Mouse (Mus musculus) Muller cell, postnatal 12 days (primary cell): ENCODE measurements around the gene Ankrd37.

Experiments
- DNase-seq: peaks from one replicate; pipeline ENCODE4 v3.0.0-alpha.2; 2015; ENCODE audit errors: inconsistent ontology term

Gene Ankrd37

DNA sequence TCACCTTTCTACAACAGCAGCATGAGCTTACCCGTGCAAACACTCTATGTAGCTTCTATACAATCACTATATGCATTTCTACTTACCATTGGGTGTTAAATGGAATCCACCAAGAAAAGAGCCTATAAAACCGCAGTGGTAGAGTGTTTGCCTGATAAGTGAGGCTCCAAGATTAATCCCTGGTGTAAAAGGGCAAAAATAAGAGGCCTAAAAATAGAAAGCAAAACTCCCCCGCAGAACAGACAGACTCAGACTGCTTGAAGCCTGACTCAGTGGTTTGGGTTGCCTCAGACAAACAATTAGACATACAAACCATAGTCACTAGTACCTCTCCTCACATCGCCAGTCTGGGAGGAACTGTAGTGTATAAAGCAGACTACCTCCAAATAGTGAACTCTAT, at the start of gene Ankrd37:
TSS of gene Ankrd37 (minus strand) at position 112 of the 400 bp plus-strand sequence.
- DNase-seq = no peak

DNA sequence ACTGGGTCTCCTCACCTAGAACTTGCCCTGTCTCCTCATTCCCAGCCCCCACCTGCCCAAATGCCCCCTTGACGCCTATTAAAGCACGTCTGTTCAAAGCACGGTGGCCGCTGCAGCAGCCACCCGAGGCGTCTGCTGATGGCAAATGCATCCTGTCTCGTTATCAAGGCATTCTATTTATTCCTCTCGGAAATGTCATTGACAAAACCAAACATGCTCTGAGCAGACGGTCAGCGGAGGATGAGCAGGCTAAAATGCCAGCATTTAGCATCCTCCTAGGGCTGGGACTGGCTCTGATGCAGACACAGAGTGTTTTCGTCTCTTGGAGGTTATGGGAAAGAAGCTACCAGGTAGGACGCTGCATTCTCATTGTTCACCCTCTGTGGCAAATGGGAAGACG, 34.8 kb upstream of the Ankrd37 start:
- no peak for DNase-seq

DNA sequence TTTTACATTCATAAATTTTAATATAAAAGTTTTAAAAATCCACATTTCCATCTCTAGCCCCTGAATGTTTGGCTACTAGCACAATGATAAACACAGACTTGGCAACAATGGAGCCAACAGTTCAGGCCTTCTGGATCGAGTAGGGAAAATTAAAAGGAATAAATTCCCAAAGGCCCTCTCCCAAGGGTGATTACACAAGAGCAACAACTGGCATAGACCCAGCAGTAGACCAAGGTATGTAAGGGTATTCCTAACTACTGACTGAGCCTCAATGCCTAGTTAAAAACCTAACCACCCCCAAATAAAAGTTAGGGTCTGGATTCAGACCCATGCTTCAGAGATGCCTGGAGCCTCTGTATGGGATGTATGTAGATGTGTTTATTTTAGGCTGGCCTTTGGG, 34.2 kb upstream of the Ankrd37 start:
- no peak for DNase-seq

DNA sequence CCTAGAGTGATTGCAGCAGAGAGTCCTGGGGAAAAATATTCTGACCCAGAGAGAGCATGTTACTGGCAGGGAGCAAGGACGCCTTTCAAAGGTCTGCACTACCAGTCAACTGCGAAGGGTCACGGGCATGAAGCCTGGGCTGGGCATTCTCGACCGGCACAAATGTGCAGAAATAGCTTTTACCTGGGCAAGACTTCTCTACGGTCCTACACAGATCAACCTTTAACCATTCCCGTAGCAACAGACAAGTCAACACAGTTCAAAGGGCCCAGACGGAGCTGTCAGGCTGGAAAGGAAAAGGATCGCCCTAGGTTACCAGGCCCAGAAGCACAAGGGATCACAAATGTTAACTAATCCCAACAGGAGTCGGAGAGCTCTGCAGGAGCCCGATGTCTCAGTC, 30.7 kb upstream of the Ankrd37 start:
- no peak for DNase-seq

DNA sequence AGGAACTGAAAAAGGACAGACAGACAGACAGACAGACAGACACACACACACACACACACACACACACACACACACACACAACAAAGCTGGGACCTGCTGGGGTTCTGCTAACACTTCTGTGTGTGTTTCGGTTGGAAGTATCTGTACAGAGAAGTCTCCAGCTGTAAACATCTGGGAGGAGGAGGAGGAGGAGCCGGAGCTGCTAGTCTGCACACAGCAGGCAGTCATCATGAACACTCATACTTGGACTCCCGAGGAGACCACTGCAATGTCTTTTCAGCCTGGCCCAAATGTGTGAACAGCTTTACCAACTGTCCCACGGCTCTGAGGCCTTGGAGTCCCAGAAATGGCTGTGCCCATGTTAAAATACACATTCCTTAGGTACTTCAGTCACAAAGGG, 18.9 kb upstream of the Ankrd37 start:
- no peak for DNase-seq

DNA sequence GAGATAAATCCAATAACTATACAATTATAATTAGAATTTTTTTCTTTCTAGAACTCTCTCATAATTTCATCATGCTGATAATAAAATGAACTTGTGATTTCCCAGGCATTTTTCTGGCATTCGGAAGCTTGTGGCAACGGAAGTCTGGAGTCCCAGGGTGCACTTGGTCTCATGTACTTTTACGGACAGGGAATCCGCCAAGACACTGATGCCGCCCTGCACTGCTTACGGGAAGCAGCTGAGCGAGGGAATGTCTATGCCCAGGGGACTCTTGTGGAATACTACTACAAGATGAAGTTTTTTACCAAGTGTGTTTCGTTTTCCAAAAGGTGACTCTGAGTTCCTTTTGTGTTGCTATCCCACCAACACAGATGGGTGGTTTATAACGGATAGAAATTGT, 17.3 kb upstream of the Ankrd37 start:
- DNase-seq = no peak

DNA sequence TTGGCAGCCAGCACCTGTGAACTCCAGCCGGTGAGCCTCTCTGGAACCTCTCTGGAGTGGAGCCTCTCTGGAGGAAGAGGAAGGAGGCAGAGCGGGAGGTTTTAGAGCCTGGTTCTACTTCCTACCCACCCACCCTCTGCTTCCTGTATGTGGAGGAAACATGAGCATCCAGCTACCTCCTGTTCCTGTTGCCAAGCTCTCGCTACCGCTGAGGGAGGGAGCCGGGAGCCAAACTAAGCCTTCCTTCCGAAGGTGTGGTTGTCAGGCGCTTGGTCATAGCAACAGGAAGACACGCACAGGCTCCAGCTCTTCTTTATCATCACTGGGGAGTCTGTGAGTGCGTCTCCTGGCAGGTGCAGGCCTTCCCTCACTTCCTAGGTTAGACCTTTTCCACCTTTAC, 16.7 kb upstream of the Ankrd37 start:
- DNase-seq = no peak

DNA sequence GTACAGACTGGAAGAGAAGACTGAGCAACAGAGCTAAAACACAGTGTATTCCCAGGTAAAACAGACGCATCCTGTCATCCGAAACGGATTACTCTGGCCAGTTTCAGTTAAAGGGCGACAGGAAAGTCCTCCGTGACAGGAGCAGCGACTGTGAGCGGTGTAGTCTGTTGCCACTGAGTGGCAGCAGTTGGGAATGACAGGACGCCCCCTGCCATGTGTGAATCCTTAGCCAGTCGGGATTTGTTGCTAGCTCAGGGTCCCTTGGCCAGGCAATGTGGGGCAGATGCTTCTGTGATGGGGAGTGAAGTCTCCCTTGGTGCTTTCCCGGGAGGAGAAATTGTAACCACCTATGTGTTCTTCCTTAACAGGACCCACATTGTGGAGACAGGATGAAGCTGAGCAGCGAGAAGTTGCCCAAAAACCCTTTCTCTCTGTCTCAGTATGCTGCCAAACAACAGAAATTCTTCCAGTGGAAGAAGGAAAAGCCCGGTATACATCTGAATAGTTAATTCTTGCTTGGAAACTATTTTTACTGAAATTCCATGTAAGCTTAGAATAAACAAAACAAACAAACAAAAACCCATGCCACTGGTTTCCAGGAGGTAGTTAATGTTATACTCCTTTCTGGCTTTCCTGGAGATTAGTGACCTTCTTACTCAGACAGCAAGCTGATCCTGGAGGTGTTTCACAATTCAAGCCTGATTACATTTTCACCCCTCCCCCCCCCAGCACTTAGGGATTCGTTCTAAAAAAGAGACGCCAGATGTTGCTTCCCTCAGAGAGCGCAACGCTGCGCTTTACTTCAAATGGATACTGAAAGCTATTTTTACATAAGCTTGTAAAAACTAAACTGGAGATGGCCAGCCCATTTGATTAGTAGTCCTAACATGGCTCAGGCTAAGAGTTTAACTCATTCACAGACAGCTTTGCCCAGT, 5.5 kb upstream of the Ankrd37 start:
- DNase-seq = peak; percentile 24

DNA sequence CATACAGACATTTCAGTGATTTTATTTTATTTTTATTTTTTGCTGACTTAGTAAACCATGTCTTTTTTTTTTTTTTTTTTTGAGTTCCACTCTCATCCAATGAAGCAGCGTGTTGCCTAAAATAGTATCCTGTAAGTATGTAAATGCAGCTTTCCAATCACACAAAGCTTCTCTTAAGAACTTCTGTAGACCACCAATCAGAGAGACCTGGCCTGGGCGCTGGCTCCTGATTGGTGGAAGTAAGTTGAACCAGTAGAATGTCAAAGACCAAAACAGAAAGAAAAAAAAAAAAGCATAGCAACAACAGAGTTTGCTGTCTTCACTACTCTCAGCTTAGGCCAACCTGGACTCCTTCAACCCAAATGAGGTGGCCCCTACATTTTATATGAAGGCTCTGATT, 4.8 kb upstream of the Ankrd37 start:
- DNase-seq = peak; percentile 49

DNA sequence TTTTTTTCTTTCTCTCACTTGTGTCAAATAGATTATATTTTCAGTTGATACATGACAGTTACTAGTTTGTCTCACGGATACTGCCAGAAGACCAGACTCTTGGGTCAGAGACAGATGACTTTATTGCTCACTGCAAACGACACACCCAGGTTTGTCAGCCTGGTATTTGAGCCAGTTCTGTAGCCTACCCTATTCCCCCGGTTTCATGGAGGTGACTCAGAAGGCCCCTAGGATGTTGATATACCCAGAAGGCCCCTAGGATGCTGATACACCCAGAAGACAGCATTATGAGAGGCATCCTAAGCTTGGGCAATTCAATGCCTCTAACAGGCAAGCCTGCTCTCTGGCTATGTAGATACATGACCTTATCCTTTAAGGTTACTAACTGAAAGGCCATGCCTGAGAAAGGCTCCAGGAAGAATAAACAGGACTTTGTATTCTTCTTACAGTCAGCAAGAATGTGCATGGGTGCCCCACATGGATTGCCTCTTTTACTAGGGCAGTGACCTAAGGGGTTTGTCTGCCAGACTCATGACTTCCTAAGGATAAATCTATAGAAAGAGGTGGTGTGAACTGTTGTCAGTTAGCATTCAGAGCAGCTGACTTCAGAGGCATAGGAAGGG, 1.7 kb upstream of the Ankrd37 start:
- no peak for DNase-seq

DNA sequence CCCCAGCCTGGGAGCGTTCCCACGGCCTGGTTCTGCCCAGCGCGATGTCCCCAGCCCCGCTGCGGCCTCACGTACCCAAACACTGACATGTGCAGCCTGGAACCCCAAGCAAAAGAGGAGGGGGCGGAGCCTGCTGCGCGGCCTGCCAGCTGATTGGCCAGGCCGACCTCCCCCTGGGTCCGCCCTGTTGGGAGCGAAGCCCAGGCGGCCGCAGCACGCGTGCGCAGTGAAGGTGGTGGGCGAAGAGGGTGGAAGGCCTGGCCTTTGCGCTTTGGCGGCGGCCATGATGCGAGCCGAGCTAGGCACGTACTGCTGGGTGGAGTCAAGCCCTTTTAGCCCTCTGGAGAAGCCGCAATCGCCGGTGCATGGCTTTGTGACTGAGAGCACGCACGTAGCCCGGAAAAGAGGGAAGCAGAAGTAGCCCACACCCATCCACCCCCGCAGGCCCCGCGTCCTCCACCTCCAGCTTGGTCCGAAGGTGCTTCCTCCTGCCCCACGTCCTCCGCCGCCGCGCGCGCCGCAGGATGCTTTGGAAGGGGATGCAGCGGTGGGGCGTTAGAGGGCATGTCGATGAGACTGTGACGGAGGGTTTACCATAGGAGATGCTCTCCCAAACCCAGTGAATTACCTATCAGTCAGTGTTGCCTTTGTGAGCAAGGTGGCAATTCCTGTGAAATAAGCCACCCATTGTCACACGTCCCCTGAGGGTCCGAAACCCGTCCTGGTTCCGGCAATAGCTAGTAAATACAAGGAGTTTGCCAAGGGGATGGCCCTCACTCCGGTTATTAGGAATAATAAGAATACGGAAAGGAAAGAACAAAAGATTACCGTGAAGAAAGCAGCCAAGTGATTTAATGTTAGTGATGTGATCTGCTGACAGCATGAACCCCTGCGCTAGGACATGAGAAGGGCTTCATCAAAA, 5.5 kb downstream of the Ankrd37 start:
- DNase-seq = peak; percentile 99

DNA sequence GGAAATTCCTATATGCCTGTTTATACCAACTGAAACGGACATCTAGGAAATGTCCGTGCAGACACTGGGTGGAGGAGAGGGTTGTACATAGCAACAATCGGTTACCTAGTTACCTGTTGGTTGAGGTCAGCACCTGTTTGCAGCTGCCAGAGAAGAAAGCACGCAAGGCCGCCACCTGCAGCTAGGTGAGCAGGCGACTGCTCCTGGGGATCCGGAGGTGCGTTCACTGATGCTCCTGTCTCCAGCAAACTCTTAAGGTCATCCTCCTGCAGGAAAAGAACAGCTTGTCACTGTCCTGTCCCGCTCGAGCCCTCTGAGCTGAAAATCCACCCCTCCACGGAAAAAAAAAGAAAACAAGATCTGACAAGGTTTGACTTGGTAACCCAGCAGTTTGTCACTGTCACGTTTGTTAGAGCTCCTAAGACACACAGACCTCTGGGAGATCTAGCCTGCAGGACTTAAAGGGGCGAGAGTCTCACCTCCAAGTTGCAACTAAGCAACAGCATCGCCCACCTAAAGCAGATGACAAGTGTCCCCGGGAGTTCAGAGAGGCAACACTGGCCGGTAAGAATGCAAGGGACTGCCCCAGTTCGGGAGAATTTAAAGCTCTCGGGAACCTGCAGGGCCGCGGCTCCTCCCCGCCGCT, 6.2 kb downstream of the Ankrd37 start, which contains the start of gene Lrp2bp:
TSS of gene Lrp2bp (plus strand) at position 166 of the 646 bp plus-strand sequence.
- DNase-seq = no peak

DNA sequence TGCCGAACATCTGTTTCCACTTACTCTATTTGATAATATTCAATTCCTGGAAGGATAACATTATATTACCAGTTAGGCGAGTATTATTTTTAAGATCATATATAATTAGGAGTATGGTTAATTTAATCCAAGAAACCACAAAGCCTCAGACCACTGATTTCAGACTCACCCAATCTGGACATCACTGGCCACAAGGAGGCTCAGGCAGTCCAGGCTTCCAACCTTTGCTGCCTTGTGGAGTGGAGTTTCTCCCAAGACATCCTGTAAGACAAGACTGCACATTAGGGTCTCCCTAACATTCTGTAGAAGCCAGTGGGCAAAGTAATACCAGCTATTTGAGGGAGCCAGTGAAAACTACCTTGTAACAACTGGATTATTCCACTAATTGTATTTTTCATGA, 7.3 kb downstream of the Ankrd37 start:
- no peak for DNase-seq

DNA sequence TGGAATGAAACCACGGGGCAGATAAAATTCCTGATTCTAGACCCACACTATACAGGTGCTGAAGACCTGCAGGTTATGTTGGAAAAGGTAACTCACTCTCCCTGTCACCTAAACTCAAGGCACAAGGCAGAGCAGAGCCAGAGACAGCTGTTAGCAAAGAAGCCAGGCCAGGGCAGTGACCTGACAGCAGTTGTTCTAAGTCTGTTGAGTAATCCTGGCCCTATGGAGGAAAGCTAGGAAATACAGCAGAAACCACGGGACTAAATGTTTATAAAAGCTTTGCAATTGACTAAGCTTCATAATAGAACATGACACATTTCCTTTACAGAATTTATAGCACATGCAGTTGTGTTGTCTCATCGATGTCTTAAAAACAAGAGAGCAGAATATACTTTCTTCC, 9.9 kb downstream of the Ankrd37 start:
- no peak for DNase-seq

DNA sequence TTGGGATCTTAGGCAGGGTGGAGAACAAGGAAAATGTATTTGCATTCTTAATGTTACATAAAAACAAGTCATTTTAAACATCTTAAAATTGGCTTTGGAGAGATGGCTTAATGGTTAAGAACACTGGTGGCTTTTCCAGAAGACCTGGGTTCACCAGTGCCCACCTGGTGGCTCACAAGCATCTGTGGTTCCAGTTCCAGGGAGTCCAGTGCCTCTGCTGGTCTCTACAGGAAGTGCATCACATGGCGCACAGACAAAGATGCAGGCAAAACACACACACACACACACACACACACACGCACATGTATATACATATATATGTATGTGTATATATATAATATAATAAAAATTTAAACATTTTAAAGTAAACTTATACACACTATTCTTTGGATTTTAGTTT, 11.4 kb downstream of the Ankrd37 start:
- DNase-seq = no peak

DNA sequence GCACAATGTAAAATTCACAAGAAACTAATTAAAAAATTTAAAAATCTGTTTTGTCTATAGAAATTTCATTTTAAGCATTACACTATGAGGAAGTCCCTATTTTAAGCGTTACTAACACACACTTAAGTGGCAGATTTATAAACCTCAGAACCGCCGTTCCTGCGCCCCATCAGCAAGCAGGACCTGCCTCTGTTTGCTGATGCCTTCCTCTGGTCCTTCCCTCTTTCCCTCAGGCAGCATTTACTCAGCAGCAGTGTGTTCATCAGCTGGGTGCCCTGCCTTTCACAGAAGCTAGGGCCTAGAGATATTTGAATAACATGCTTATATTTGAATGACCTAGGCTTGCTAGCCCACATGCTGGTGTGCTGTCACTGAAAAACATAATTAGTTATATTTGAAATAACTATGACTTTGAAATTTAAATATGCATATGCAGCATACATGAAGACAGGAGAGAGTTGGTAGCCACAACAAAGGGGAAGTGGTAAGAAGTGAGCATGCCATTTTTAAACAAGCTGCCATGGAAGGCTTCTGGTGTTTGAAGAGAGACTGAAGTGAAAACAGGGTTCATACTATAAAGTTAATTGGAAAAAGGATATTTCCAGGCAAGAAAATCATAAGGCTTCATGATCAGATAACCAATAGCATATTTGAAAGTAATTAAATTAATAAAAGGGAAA, 14.7 kb downstream of the Ankrd37 start:
- no peak for DNase-seq

DNA sequence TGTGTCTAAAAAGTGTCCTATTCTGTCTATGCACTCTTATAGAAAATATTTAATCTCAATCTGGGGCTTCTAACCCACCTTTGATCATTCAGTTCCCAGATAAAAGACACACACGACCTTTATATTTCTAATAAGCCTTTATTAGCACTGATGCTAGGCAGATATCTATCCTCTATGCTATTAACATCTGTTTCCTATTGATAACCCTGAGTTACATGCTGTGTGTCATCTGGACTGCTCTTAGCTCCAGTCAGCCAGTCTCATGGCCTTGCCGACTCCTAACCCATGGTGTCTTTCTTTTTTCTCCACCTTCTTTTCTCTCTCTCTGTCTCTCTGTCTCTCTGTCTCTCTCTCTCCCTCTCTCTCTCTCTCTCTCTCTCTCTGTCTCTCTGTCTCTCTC, 17.3 kb downstream of the Ankrd37 start:
- DNase-seq = no peak

DNA sequence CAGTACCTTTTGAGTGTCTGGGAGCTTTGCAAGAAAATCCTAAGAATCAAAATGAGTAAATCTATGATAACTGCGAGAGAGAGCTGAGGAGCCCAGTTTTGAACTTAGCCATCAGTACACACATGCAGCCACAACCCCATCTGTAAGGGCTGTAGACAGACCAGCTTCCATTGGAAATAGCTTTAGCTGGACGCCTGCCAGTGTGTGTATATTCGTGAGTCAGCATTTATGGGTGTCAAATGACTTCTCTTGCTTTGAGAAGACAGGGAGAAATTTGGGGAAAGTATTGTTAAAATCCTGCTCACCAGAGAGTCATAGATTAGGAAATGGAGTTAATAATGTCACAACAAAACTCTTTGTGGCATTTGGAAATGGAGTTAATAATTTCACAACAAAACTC, 18.8 kb downstream of the Ankrd37 start:
- no peak for DNase-seq

DNA sequence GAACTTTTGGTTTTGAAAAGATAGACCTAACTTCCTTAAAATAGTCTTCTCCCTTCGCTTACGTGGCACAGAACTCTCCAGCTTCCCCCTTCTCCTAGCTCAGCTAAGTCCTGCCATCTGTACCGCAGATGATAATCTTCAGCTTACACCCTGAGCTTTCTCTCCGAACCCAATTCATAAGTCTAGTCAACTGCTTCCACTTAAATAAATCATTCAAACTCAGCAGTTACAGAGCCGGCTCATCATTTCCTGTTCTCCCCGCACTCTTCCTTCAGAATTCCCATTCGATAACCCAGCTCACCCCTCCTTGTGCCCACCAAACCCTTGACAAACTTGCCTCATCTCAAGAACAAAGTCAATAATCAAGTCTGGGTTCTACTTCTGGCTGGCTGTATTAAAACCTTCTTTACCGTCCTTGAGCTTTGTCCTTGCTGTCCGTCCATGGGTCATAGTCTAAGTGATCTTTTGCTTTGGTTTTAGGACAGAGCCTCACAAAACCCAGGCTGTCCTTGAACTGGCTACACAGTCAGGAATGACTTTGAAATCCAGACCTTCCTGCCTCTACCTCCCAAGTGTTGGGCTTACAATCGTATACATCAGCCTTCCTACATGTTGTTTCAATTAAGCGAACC, 29.6 kb downstream of the Ankrd37 start:
- no peak for DNase-seq

DNA sequence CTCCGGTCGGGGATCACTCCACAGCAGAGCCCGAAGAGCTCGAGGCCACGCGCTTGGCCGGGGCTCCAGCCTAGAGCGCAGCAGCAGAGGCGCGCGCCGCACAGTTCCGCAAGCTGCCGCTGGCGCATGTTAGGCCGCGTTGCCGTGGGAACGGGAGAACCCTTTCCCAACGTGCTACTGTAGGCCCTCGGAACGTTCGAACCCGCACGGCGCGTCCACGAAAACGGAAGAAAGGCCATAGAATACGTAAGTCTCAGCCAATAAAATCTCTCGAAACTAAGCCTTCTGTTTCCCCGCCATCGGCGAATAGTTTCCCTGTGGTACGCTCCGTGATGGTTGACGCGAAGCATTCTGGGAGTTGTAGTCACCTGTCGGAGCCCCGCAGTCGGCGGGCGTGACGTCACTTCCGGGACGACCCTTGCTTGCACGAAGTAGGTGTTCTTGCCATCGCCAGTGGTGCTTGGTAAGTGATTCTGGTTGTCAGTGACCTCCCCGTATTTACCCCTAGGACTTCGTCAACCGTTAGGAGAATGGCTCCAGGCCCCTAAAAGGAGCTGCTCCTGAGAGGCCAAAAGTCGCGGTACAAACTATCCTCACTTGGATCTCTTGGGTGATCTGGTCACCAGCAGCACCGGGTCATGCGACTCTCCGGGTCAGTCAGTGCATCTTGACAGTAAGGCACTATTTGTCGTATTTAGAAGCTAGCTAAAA, 30.2 kb downstream of the Ankrd37 start, which contains the start of the genes 1700029J07Rik and Ufsp2:
TSS of gene 1700029J07Rik (minus strand) at position 127 of the 711 bp plus-strand sequence.
TSS of gene Ufsp2 (plus strand) at position 403 of the 711 bp plus-strand sequence.
- peak; percentile 97 for DNase-seq
